Mouse (Mus musculus) midbrain, embryonic 14.5 days (tissue): ENCODE measurements around the gene Rtraf. TPM values are rescaled to one million over a fixed set of nuclear protein-coding genes. Genes with fewer than 3 reads are reported as not detected.

Experiments
- ATAC-seq: fragments of 200-750 bp; cut with Nextera tagmentation; 2 replicates; pipeline ENCODE4 v1.8.0; 2017; ENCODE audit warnings: moderate number of reproducible peaks, moderate library complexity; ENCODE audit not compliant: low FRiP score, low TSS enrichment
- DNase-seq: peaks from one replicate; pipeline ENCODE4 v3.0.0-alpha.2; 2015
- H3K27ac ChIP-seq: fragments of 300-500 bp; sonication (generic); replicated peaks from 2 replicates; pipeline ENCODE4 v1.5.1; 2014; ENCODE audit warnings: mild to moderate bottlenecking, low read depth, low read length, moderate library complexity
- H3K27me3 ChIP-seq: fragments of 300-500 bp; sonication (generic); 2 replicates; pipeline ENCODE4 v1.6.1; 2014; ENCODE audit warnings: low read length, control low read depth, mixed read lengths; ENCODE audit not compliant: control insufficient read depth, insufficient read depth
- H3K36me3 ChIP-seq: fragments of 300-500 bp; sonication (generic); 2 replicates; pipeline ENCODE4 v1.6.1; 2014; ENCODE audit warnings: low read length, control low read depth; ENCODE audit not compliant: control insufficient read depth, insufficient read depth
- H3K4me1 ChIP-seq: fragments of 300-500 bp; sonication (generic); 2 replicates; pipeline ENCODE4 v1.6.1; 2014; ENCODE audit warnings: mild to moderate bottlenecking, antibody characterized with exemption, low read length, control low read depth; ENCODE audit not compliant: control insufficient read depth, insufficient read depth
- H3K4me2 ChIP-seq: fragments of 300-500 bp; sonication (generic); 2 replicates; pipeline ENCODE4 v1.6.1; 2014; ENCODE audit warnings: mild to moderate bottlenecking, low read length, moderate library complexity
- H3K4me3 ChIP-seq: fragments of 300-500 bp; sonication (generic); replicated peaks from 2 replicates; pipeline ENCODE4 v1.5.1; 2014; ENCODE audit warnings: low read depth, low read length
- H3K9ac ChIP-seq: fragments of 300-500 bp; sonication (generic); replicated peaks from 2 replicates; pipeline ENCODE4 v1.6.1; 2014; ENCODE audit warnings: mild to moderate bottlenecking, low read length, moderate library complexity
- H3K9me3 ChIP-seq: fragments of 300-500 bp; sonication (generic); 2 replicates; pipeline ENCODE4 v1.6.1; 2016; ENCODE audit warnings: low read length, control low read depth, mixed read lengths; ENCODE audit not compliant: control insufficient read depth
- WGBS: fragments of 180-500 bp; shearing (Covaris S2); extraction: QIAGEN DNeasy Blood & Tissue Kit; methylation state at CpG from one replicate; pipeline ENCODE4 v1.1.7; 2014; 5-methylcytosine and 5-hydroxymethylcytosine counted together
- polyA plus RNA-seq: library from polyadenylated mRNA; unstranded; fragments of >200 nt; fragmentation: Nextera tagmentation; extraction: Ambion mirVana; gene quantifications from 2 replicates; pipeline ENCODE4 v1.2.1, GENCODE M21; 2014

Rtraf gene
- polyA plus RNA-seq, 1 experiment from 2014 or later, result 196 TPM

DNA sequence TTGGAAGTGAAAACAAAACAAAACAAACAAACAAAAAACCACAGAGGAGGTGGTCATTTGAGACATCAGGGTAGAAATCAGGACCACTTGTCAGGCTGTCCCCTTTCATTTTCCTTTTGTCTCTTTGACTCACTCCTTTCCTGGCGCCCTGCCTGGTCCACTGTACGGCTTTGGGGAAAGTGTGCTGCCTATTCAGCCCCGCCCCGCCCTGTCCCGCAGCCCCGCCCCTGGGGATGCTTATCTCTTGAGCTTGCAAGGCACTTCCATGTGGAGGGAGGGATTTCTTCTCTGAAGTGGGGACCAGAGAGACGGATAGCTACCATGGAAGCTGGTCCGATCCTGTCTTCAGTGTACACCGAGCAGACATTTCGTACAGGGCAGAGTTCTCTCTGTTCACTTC lies 20.0 kb downstream of the Rtraf start:
- no peaks in the 10 kb centered on the region for H3K36me3 ChIP-seq
- H3K27ac ChIP-seq, result no peak overlapping the region
- WGBS, result 43% methylated on average over 10 of the region's 10 CpGs
- no peaks in the 10 kb centered on the region for H3K4me1 ChIP-seq
- H3K27me3 ChIP-seq, result no peaks in the 10 kb centered on the region
- no peak overlapping the region for H3K4me2 ChIP-seq
- H3K9ac ChIP-seq, result no peak overlapping the region
- H3K9me3 ChIP-seq, result no peaks in the 10 kb centered on the region
- H3K4me3 ChIP-seq, result no peak overlapping the region
- DNase-seq, result peak; percentile 25
- no peak for ATAC-seq

DNA sequence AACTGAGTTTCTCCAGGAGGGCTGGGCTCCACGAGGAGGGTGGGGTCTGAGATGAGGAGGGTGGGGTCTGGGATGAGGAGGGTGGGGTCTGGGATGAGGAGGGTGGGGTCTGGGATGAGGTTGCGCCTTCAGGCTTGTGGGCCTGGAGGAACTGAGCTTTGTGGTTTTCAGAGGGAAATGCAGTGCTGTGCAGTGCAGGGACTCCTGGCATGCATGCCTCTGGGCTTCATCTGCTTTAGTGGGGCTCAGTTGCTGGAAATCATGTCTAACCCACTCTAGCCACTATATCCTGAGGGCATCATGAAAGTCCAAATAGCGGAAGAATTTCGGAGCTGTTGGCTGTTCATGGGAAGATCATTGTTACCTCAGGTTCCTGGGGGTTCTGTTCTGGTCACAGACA lies 20.4 kb downstream of the Rtraf start:
- H3K9ac ChIP-seq, result no peak overlapping the region
- DNase-seq, result no peak
- H3K4me1 ChIP-seq, result no peaks in the 10 kb centered on the region
- WGBS, result 60% methylated on average over 4 of the region's 4 CpGs
- H3K4me2 ChIP-seq, result no peak overlapping the region
- H3K36me3 ChIP-seq, result no peaks in the 10 kb centered on the region
- H3K27ac ChIP-seq, result no peak overlapping the region
- H3K4me3 ChIP-seq, result no peak overlapping the region
- no peak for ATAC-seq
- no peaks in the 10 kb centered on the region for H3K27me3 ChIP-seq
- H3K9me3 ChIP-seq, result no peaks in the 10 kb centered on the region

DNA sequence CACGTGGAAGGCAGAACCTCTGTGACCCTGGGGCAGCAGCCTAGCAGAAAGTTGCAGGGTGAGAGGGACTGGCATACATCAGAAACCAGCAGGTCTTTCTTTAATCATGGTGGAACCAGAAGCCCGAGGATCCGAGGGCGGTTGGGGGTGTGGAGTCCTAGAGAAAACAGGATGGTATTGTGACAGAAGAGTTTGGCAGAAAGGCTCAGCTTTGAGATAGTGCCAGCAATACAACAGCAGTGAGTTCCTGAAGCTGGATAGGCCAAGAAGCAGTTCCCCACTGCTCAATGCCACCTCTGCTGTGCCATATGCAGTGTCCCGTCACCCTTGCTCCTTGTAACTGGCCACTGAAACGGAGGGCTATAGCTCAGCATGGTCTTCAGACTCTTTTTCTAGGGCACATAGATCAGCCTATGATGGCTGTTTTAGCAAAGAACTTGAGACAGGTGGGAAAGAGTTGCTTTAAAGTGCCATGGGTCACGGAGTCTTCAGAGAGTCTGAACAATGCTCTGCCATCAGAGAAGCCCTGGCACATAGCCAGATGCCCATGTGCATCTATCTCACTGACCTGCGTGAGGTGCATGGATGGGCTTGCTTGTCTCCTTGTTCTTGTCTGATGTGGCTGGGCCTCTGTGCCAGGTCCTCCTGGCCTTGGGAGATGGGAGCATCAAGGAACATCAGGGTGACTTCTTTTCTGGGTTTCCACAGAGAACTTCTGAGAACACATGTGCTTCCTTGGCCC lies 22.0 kb downstream of the Rtraf start:
- Histone ChIP-seq H3K4me3 (no peak overlapping the region), H3K9ac (no peak overlapping the region), H3K9me3 (no peaks in the 10 kb centered on the region), H3K27me3 (no peaks in the 10 kb centered on the region), H3K4me1 (no peaks in the 10 kb centered on the region), H3K36me3 (no peaks in the 10 kb centered on the region), H3K4me2 (no peak overlapping the region), H3K27ac (no peak overlapping the region)
- DNase-seq, result no peak
- 84% methylated on average over 8 of the region's 8 CpGs for WGBS
- no peak for ATAC-seq

DNA sequence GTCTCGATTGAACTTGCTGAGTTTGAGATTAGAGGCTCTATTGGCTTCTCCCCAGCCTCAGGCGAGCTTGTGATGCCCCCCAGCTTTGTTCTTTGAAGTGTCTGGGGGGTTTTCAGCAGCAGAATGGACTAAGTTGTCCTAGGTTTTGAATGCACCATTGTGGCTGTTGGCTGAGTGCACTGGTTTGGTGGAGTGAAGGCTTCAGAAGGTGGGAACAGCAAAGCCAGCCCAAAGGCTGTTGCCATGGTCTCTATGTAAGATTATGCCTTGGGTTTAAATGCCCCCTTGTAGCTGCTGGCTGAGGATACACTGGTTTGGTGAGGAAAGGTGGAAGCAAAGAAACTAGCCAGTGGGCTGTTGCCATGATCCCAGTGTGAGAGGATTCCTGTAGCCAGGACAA lies 23.1 kb downstream of the Rtraf start:
- Histone ChIP-seq H3K36me3 (no peaks in the 10 kb centered on the region), H3K27ac (no peak overlapping the region), H3K9me3 (no peaks in the 10 kb centered on the region), H3K9ac (no peak overlapping the region), H3K27me3 (no peaks in the 10 kb centered on the region), H3K4me1 (no peaks in the 10 kb centered on the region), H3K4me3 (no peak overlapping the region), H3K4me2 (no peak overlapping the region)
- no peak for DNase-seq
- no peak for ATAC-seq
- WGBS, result 62% methylated on average over 2 of the region's 2 CpGs

DNA sequence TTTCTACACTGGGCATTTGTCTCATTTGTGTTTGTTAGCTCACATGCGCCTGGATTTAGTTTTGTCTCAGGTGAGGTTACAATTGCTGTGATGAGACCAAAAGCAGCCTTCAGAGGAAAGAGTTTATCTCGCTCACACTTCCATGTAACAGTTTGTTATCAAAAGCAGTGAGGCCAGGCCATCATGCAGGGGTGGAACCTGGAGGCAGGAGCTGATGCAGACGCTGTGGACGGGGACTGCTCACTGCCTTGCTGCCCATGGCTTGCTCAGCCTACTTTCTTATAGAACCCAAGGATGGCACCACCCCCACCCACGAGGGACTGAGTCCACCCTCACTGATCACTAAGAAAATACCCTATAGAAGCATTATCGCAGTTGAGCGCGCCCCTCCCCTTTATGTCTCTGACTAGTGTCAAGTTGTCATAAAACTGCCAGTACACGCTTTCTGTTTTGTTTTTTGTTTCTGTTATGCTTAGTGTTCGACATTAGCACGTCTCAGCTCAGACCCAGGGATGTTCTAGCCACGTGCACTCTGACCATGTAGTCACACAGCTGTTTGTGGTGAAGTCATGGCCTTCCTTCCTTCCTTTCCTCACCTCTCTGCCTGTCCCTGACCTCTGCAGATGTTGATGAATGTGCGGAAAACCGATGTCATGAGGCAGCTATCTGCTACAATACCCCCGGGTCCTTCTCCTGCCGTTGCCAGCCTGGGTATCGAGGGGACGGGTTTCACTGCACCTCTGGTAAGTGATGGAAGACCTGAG lies 26.9 kb downstream of the Rtraf start:
- H3K27me3 ChIP-seq, result no peaks in the 10 kb centered on the region
- H3K36me3 ChIP-seq, result no peaks in the 10 kb centered on the region
- no peaks in the 10 kb centered on the region for H3K4me1 ChIP-seq
- H3K9ac ChIP-seq, result no peak overlapping the region
- 92% methylated on average over 18 of the region's 18 CpGs for WGBS
- H3K27ac ChIP-seq, result no peak overlapping the region
- H3K4me2 ChIP-seq, result no peak overlapping the region
- DNase-seq (no peak), ATAC-seq (no peak)
- H3K4me3 ChIP-seq, result no peak overlapping the region
- H3K9me3 ChIP-seq, result no peaks in the 10 kb centered on the region

DNA sequence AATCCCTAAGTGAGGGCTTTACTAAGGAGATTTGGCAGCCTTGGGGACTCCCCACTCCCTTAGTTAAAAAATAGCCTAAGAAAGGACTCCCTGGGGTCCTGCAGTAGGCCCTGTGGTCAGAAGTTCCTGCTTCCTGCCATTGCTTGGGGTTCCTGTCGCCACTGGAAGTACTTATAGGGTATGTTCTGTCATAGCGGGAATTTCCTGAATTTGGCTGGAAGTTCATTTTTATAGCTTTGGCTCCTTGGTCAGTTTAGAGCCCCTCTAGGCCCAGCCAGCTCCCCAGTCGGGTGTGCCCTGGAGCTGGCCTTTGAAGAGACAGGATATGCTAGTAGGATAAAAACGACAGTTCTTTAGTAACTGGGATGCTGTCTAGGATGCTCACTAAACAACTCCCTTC lies 28.7 kb downstream of the Rtraf start:
- H3K4me2 ChIP-seq, result no peak overlapping the region
- H3K27ac ChIP-seq, result no peak overlapping the region
- ATAC-seq, result no peak
- no peak overlapping the region for H3K4me3 ChIP-seq
- H3K36me3 ChIP-seq, result no peaks in the 10 kb centered on the region
- no peaks in the 10 kb centered on the region for H3K9me3 ChIP-seq
- H3K27me3 ChIP-seq, result no peaks in the 10 kb centered on the region
- no peak overlapping the region for H3K9ac ChIP-seq
- 78% methylated on average over 4 of the region's 4 CpGs for WGBS
- no peak for DNase-seq
- H3K4me1 ChIP-seq, result no peaks in the 10 kb centered on the region

DNA sequence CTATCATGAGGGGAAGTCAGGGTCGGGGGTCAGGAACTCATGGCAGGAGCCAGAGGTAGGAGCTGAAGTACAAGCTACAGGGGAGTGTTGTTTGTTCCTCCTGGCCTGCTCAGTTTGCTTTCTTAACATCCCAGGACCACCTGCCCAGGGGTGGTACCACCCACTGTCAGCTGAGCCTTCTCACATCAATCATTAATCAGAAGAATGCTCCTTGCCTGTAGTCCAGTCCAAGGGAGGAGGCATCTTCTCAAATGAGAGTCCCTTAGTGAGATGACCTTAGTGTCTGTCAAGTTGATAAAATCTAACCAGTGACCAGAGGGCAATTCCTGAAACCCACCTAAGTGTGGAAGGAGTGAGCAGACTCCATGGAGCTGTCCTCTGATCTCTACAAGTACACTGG lies 35.2 kb downstream of the Rtraf start:
- DNase-seq, result no peak
- Histone ChIP-seq H3K9ac (no peak overlapping the region), H3K27me3 (no peaks in the 10 kb centered on the region), H3K4me3 (no peak overlapping the region), H3K36me3 (no peaks in the 10 kb centered on the region), H3K9me3 (no peaks in the 10 kb centered on the region), H3K27ac (no peak overlapping the region), H3K4me2 (no peak overlapping the region), H3K4me1 (no peaks in the 10 kb centered on the region)
- 83% methylated on average over 1 of the region's 1 CpGs for WGBS
- no peak for ATAC-seq

DNA sequence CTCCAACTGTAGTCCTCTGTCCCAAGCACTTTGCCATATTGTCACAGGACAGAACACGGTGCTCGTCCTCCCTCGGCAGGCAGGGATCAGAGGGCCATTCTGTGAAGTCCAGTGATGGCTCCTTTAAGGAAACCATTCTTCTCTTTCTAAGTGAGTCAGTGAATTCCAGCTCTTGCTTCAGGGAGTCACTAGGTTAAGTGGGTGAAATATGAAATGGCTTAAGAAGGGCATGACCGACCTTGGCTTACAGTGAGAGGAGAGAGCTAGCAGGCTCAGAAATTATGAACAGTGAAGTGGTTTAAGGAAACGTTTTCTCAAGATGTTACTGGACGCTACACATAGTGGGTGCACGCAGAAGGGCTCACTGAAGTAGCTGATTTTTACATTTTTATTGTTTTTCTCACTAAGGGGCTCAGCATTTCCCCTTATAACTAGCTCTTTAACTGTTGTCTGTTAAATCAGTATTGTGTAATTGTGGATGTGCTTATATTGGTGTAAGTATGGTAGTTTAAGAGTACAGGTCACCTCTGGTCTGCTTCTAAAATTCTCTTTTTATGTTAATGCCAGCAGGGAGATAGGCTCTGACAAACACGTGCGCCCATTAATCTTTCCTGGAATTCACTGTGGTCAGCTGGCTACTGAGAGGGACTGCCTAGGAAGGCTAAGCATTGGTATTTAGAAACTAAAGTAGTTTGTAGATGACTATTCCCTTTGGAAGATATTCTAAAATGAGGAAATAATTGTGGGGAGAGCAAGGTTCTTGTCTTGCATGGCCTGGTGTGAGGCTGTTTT lies 37.6 kb downstream of the Rtraf start:
- no peaks in the 10 kb centered on the region for H3K9me3 ChIP-seq
- 83% methylated on average over 9 of the region's 9 CpGs for WGBS
- H3K4me2 ChIP-seq, result no peak overlapping the region
- ATAC-seq (no peak), DNase-seq (no peak)
- no peaks in the 10 kb centered on the region for H3K27me3 ChIP-seq
- no peak overlapping the region for H3K4me3 ChIP-seq
- no peaks in the 10 kb centered on the region for H3K36me3 ChIP-seq
- H3K4me1 ChIP-seq, result no peaks in the 10 kb centered on the region
- H3K9ac ChIP-seq, result no peak overlapping the region
- no peak overlapping the region for H3K27ac ChIP-seq
